Mouse (Mus musculus) heart, adult 2 months (tissue): ENCODE measurements around the gene 5730480H06Rik.

Source experiments
- CTCF ChIP-seq: fragments of 200-600 bp; IDR thresholded peaks from 2 replicates; pipeline ENCODE4 v1.8.1; 2022; ENCODE audit warnings: antibody characterized with exemption, mild to moderate bottlenecking, moderate library complexity
- EP300 ChIP-seq: fragments of 200-500 bp; IDR thresholded peaks from 2 replicates; pipeline ENCODE4 v1.6.1; 2011; ENCODE audit warnings: low read depth, low read length, control low read depth; ENCODE audit not compliant: insufficient read depth
- POLR2A ChIP-seq: fragments of 200-500 bp; IDR thresholded peaks from 2 replicates; pipeline ENCODE4 v1.6.1; 2011; ENCODE audit warnings: mild to moderate bottlenecking, low read depth, low read length, control low read depth; ENCODE audit not compliant: insufficient read depth

GRCm38 (mm10) chr5:48349309-48349708 lies 21.6 kb downstream of the 5730480H06Rik start:
- TF ChIP-seq CTCF (no peak), POLR2A (no peak), EP300 (no peak)
